Mouse (Mus musculus): ENCODE results near the gene Scai.

DNA sequence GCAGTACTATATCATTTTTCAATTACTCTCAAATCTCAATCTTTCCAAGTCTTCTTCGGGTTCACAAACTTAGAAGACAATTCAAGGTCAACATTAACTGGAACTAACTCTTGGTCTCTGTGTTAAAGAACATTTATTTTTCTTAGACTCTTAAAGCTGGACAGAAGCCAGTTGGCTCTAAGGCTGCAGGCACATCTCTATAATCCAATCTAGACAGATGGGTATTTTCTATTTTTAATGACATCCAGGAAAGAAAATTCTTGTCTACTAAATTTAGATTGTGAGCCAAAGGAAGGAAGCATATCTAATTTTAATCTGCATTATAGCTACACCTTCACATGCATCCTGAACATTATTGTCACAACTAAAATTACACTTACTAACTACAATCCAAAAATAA is 32.6 kb downstream of the Scai start:
- TF ChIP-seq POLR2A (IDR thresholded peaks at IDR 0.05; ENCODE audit: borderline replicate concordance, insufficient read depth, low read length) (no peak), CTCF (IDR thresholded peaks at IDR 0.05; ENCODE audit: borderline replicate concordance, insufficient read depth, low read depth, low read length) (no peak)

Measured in cerebellum, adult 2 months (tissue).